Mouse (Mus musculus) lung, postnatal 0 days (tissue): ENCODE measurements at regions not wholly inside any gene's neighbourhood (a gene's known extent, or its start where the extent isn't known, plus 50 kb on each side); places are given as distances from the start of the nearest gene placed in this dataset.

ENCODE experiments used
- ATAC-seq: fragments of 200-750 bp; cut with Nextera tagmentation; 2 replicates; pipeline ENCODE4 v1.8.0; 2017; ENCODE audit warnings: moderate library complexity
- DNase-seq: peaks from one replicate; pipeline ENCODE4 v3.0.0-alpha.2; 2016; ENCODE audit warnings: low spot score
- H3K27ac ChIP-seq: fragments of 300-500 bp; sonication (generic); 2 replicates; pipeline ENCODE4 v1.5.1; 2014; ENCODE audit warnings: antibody characterized with exemption, mild to moderate bottlenecking, low read length, mixed read lengths
- H3K27me3 ChIP-seq: fragments of 300-500 bp; sonication (generic); replicated peaks from 2 replicates; pipeline ENCODE4 v1.6.1; 2014; ENCODE audit warnings: low read length, mixed read lengths; ENCODE audit not compliant: insufficient read depth
- H3K36me3 ChIP-seq: fragments of 300-500 bp; sonication (generic); 2 replicates; pipeline ENCODE4 v1.6.1; 2014; ENCODE audit warnings: low read length, mixed read lengths; ENCODE audit not compliant: insufficient read depth
- H3K4me1 ChIP-seq: fragments of 300-500 bp; sonication (generic); 2 replicates; pipeline ENCODE4 v1.6.1; 2014; ENCODE audit warnings: antibody characterized with exemption, low read depth, low read length, mixed read lengths; ENCODE audit not compliant: insufficient read depth
- H3K4me2 ChIP-seq: fragments of 300-500 bp; sonication (generic); replicated peaks from 2 replicates; pipeline ENCODE4 v1.6.1; 2014; ENCODE audit warnings: low read depth, mild to moderate bottlenecking, low read length, moderate library complexity, mixed read lengths
- H3K4me3 ChIP-seq: fragments of 300-500 bp; sonication (generic); 2 replicates; pipeline ENCODE4 v1.5.1; 2014; ENCODE audit warnings: low read depth, low read length
- H3K9ac ChIP-seq: fragments of 300-500 bp; sonication (generic); replicated peaks from 2 replicates; pipeline ENCODE4 v1.6.1; 2014; ENCODE audit warnings: low read depth, mild to moderate bottlenecking
- H3K9me3 ChIP-seq: fragments of 300-500 bp; sonication (generic); 2 replicates; pipeline ENCODE4 v1.6.1; 2016; ENCODE audit warnings: low read length, mixed read lengths
- CTCF ChIP-seq: IDR thresholded peaks from 2 replicates; pipeline ENCODE4 v1.5.1; 2016; ENCODE audit warnings: antibody characterized with exemption, mild to moderate bottlenecking
- EP300 ChIP-seq: IDR thresholded peaks from 2 replicates; pipeline ENCODE4 v1.6.1; 2016; ENCODE audit warnings: antibody characterized with exemption, mild to moderate bottlenecking, control low read depth
- WGBS: fragments of 180-500 bp; shearing (Covaris S2); extraction: QIAGEN DNeasy Blood & Tissue Kit; methylation state at CpG from one replicate; pipeline ENCODE4 v1.1.7; 2014; 5-methylcytosine and 5-hydroxymethylcytosine counted together

- TF ChIP-seq CTCF (no peak), EP300 (no peak)
- H3K27me3 ChIP-seq, result no peaks in the 10 kb centered on the region
- H3K4me2 ChIP-seq, result no peak overlapping the region
- DNase-seq, result no peak
- no peak for ATAC-seq
- H3K9ac ChIP-seq, result no peak overlapping the region
- no peak overlapping the region for H3K27ac ChIP-seq
- WGBS, result 78% methylated on average over 2 of the region's 2 CpGs
- no peaks in the 10 kb centered on the region for H3K36me3 ChIP-seq
- H3K9me3 ChIP-seq, result no peaks in the 10 kb centered on the region
- H3K4me3 ChIP-seq, result no peak overlapping the region
- H3K4me1 ChIP-seq, result no peaks in the 10 kb centered on the region
Measured at GRCm38 (mm10) chr11:10105077-10105476, 913.3 kb downstream of the Abca13 start.

GRCm38 (mm10) chr11:10142161-10142560 lies 950.4 kb downstream of the Abca13 start:
- H3K27me3 ChIP-seq, result no peaks in the 10 kb centered on the region
- ATAC-seq (no peak), DNase-seq (no peak)
- H3K9ac ChIP-seq, result no peak overlapping the region
- no peaks in the 10 kb centered on the region for H3K9me3 ChIP-seq
- TF ChIP-seq EP300 (no peak), CTCF (no peak)
- H3K27ac ChIP-seq, result no peak overlapping the region
- no peaks in the 10 kb centered on the region for H3K36me3 ChIP-seq
- no peak overlapping the region for H3K4me2 ChIP-seq
- H3K4me1 ChIP-seq, result no peaks in the 10 kb centered on the region
- H3K4me3 ChIP-seq, result no peak overlapping the region

GRCm38 (mm10) chr11:10149160-10149559 lies 957.4 kb downstream of the Abca13 start:
- H3K9me3 ChIP-seq, result no peaks in the 10 kb centered on the region
- ATAC-seq, result no peak
- no peak overlapping the region for H3K4me3 ChIP-seq
- no peak overlapping the region for H3K4me2 ChIP-seq
- no peak overlapping the region for H3K9ac ChIP-seq
- no peaks in the 10 kb centered on the region for H3K4me1 ChIP-seq
- no peaks in the 10 kb centered on the region for H3K36me3 ChIP-seq
- DNase-seq, result no peak
- H3K27ac ChIP-seq, result no peak overlapping the region
- 29% methylated on average over 1 of the region's 1 CpGs for WGBS
- H3K27me3 ChIP-seq, result no peaks in the 10 kb centered on the region
- TF ChIP-seq CTCF (no peak), EP300 (no peak)

- DNase-seq (no peak), ATAC-seq (no peak)
- no peak for TF ChIP-seq EP300
- TF ChIP-seq CTCF, result no peak
- H3K4me1 ChIP-seq, result no peaks in the 10 kb centered on the region
- no peaks in the 10 kb centered on the region for H3K27me3 ChIP-seq
- H3K4me2 ChIP-seq, result no peak overlapping the region
- no peaks in the 10 kb centered on the region for H3K9me3 ChIP-seq
- H3K36me3 ChIP-seq, result no peaks in the 10 kb centered on the region
- no peak overlapping the region for H3K9ac ChIP-seq
- H3K4me3 ChIP-seq, result no peak overlapping the region
- no peak overlapping the region for H3K27ac ChIP-seq
Measured at GRCm38 (mm10) chr11:10153836-10154235, 960.2 kb upstream of the Vwc2 start.

- TF ChIP-seq EP300 (no peak), CTCF (no peak)
- H3K9me3 ChIP-seq, result no peaks in the 10 kb centered on the region
- H3K27me3 ChIP-seq, result no peaks in the 10 kb centered on the region
- WGBS, result 50% methylated on average over 3 of the region's 3 CpGs
- no peak overlapping the region for H3K9ac ChIP-seq
- no peak overlapping the region for H3K4me2 ChIP-seq
- H3K36me3 ChIP-seq, result no peaks in the 10 kb centered on the region
- no peak for DNase-seq
- no peaks in the 10 kb centered on the region for H3K4me1 ChIP-seq
- no peak overlapping the region for H3K27ac ChIP-seq
- ATAC-seq, result no peak; the same call in 1 of the 2 replicates
- H3K4me3 ChIP-seq, result no peak overlapping the region
Measured at GRCm38 (mm10) chr11:10193738-10194137, 920.3 kb upstream of the Vwc2 start.

GRCm38 (mm10) chr11:10194774-10195173 lies 919.2 kb upstream of the Vwc2 start:
- TF ChIP-seq EP300, result no peak
- TF ChIP-seq CTCF, result no peak
- DNase-seq (no peak), ATAC-seq (no peak)
- Histone ChIP-seq H3K4me1 (no peaks in the 10 kb centered on the region), H3K4me2 (no peak overlapping the region), H3K27ac (no peak overlapping the region), H3K9me3 (no peaks in the 10 kb centered on the region), H3K9ac (no peak overlapping the region), H3K36me3 (no peaks in the 10 kb centered on the region), H3K27me3 (no peaks in the 10 kb centered on the region), H3K4me3 (no peak overlapping the region)
- WGBS, result 53% methylated on average over 2 of the region's 2 CpGs

GRCm38 (mm10) chr11:10201021-10201420 lies 913.0 kb upstream of the Vwc2 start:
- no peaks in the 10 kb centered on the region for H3K4me1 ChIP-seq
- no peak for ATAC-seq
- H3K4me3 ChIP-seq, result no peak overlapping the region
- TF ChIP-seq CTCF (no peak), EP300 (no peak)
- H3K27me3 ChIP-seq, result no peaks in the 10 kb centered on the region
- 52% methylated on average over 7 of the region's 7 CpGs for WGBS
- DNase-seq, result no peak
- H3K9ac ChIP-seq, result no peak overlapping the region
- no peak overlapping the region for H3K4me2 ChIP-seq
- no peaks in the 10 kb centered on the region for H3K9me3 ChIP-seq
- H3K27ac ChIP-seq, result no peak overlapping the region
- no peaks in the 10 kb centered on the region for H3K36me3 ChIP-seq
